Mouse (Mus musculus) lung, adult 2 months (tissue): ENCODE measurements around the gene Polr3e.

ENCODE experiments used
- CTCF ChIP-seq: fragments of 200-500 bp; IDR thresholded peaks from 2 replicates; pipeline ENCODE4 v1.5.1; 2011; ENCODE audit warnings: mild to moderate bottlenecking, low read length, control low read depth; ENCODE audit not compliant: insufficient read depth
- POLR2A ChIP-seq: fragments of 200-500 bp; IDR thresholded peaks from 2 replicates; pipeline ENCODE4 v1.6.1; 2011; ENCODE audit warnings: low read depth, mild to moderate bottlenecking, control low read depth, low read length, borderline replicate concordance; ENCODE audit errors: extremely low read depth

GRCm38 (mm10) chr7:120969221-120969620 lies 51.7 kb downstream of the Polr3e start:
- TF ChIP-seq CTCF (no peak), POLR2A (no peak)
